Mouse (Mus musculus) forebrain, embryonic 16.5 days (tissue): ENCODE measurements around the gene Tmem131l. TPM values are rescaled to one million over a fixed set of nuclear protein-coding genes. Genes with fewer than 3 reads are reported as not detected.

Source experiments
- ATAC-seq: fragments of 200-750 bp; cut with Nextera tagmentation; 2 replicates; pipeline ENCODE4 v1.8.0; 2017; ENCODE audit warnings: mild to moderate bottlenecking, moderate library complexity
- H3K27ac ChIP-seq: fragments of 300-500 bp; sonication (generic); 2 replicates; pipeline ENCODE4 v1.5.1; 2014; ENCODE audit warnings: low read length, control low read depth
- H3K27me3 ChIP-seq: fragments of 300-500 bp; sonication (generic); replicated peaks from 2 replicates; pipeline ENCODE4 v1.6.1; 2014; ENCODE audit warnings: low read length; ENCODE audit not compliant: control insufficient read depth, insufficient read depth
- H3K36me3 ChIP-seq: fragments of 300-500 bp; sonication (generic); 2 replicates; pipeline ENCODE4 v1.6.1; 2014; ENCODE audit not compliant: control insufficient read depth, insufficient read depth
- H3K4me1 ChIP-seq: fragments of 300-500 bp; sonication (generic); replicated peaks from 2 replicates; pipeline ENCODE4 v1.6.1; 2014; ENCODE audit warnings: low read length; ENCODE audit not compliant: control insufficient read depth, insufficient read depth
- H3K4me2 ChIP-seq: fragments of 300-500 bp; sonication (generic); 2 replicates; pipeline ENCODE4 v1.6.1; 2014; ENCODE audit warnings: mild to moderate bottlenecking, low read length, control low read depth
- H3K4me3 ChIP-seq: fragments of 300-500 bp; sonication (generic); replicated peaks from 2 replicates; pipeline ENCODE4 v1.5.1; 2014; ENCODE audit warnings: mild to moderate bottlenecking, low read length, control low read depth
- H3K9ac ChIP-seq: fragments of 300-500 bp; sonication (generic); replicated peaks from 2 replicates; pipeline ENCODE4 v1.6.1; 2014; ENCODE audit warnings: low read depth, low read length, control low read depth
- H3K9me3 ChIP-seq: fragments of 300-500 bp; sonication (generic); 2 replicates; pipeline ENCODE4 v1.6.1; 2016; ENCODE audit warnings: low read length; ENCODE audit not compliant: control insufficient read depth
- WGBS: fragments of 180-500 bp; shearing (Covaris S2); extraction: QIAGEN DNeasy Blood & Tissue Kit; methylation state at CpG from one replicate; pipeline ENCODE4 v1.1.7; 2014; 5-methylcytosine and 5-hydroxymethylcytosine counted together
- polyA plus RNA-seq: library from polyadenylated mRNA; unstranded; fragments of >200 nt; fragmentation: Nextera tagmentation; extraction: Ambion mirVana; gene quantifications from 2 replicates; pipeline ENCODE4 v1.2.1, GENCODE M21; 2015

Gene Tmem131l
- polyA plus RNA-seq, 1 experiment from 2014 or later: 129 TPM

GRCm38 (mm10) chr3:83987533-83988112 lies 52.4 kb downstream of the Tmem131l start:
- Histone ChIP-seq H3K9ac (no peak overlapping the region), H3K9me3 (no peaks in the 10 kb centered on the region), H3K36me3 (no peaks in the 10 kb centered on the region), H3K4me3 (no peak overlapping the region), H3K27ac (no peak overlapping the region), H3K4me2 (no peak overlapping the region), H3K4me1 (peaks cover 93% of the 10 kb centered on the region), H3K27me3 (no peaks in the 10 kb centered on the region)
- 74% methylated on average over 8 of the region's 8 CpGs for WGBS
- ATAC-seq: no peak

- no peak overlapping the region for H3K4me2 ChIP-seq
- 77% methylated on average over 3 of the region's 3 CpGs for WGBS
- no peaks in the 10 kb centered on the region for H3K27me3 ChIP-seq
- H3K36me3 ChIP-seq: no peaks in the 10 kb centered on the region
- H3K27ac ChIP-seq: peak overlapping the region; percentile 4; the same call in 1 of the 2 replicates
- H3K4me1 ChIP-seq: peaks cover 89% of the 10 kb centered on the region
- no peak overlapping the region for H3K4me3 ChIP-seq
- no peak overlapping the region for H3K9ac ChIP-seq
- ATAC-seq: no peak
- no peaks in the 10 kb centered on the region for H3K9me3 ChIP-seq
Observed at GRCm38 (mm10) chr3:83986740-83987139, 53.2 kb downstream of the Tmem131l start.

- H3K27me3 ChIP-seq: no peaks in the 10 kb centered on the region
- peaks cover 90% of the 10 kb centered on the region for H3K4me1 ChIP-seq
- H3K9ac ChIP-seq: no peak overlapping the region
- 21% methylated on average over 6 of the region's 6 CpGs for WGBS
- no peaks in the 10 kb centered on the region for H3K36me3 ChIP-seq
- H3K4me3 ChIP-seq: no peak overlapping the region
- ATAC-seq: no peak
- no peaks in the 10 kb centered on the region for H3K9me3 ChIP-seq
- peak overlapping the region; percentile 92 for H3K27ac ChIP-seq
- H3K4me2 ChIP-seq: no peak overlapping the region
Observed at GRCm38 (mm10) chr3:83985426-83985825, 54.5 kb downstream of the Tmem131l start.

DNA sequence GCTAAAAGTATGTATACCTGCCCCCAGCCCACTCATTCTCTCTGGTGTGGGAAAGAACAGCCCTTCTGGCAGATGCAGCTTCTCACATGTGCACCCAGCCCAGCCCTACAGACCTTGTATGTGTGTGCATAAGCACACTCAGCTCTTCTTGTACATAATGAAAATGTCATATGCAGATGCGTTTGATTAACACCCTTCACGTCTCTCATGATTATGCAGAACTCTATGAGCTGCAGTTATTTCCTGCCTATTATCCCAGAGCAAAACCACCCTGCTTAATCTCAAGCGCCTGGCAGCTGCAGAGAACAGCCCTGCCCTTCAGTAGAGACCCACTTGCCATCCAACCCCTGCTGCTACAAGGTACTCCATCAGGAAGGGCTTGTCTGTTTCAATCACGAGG lies 55.6 kb downstream of the Tmem131l start:
- no peaks in the 10 kb centered on the region for H3K36me3 ChIP-seq
- H3K9ac ChIP-seq: peak overlapping the region; percentile 36
- H3K4me1 ChIP-seq: peaks cover 90% of the 10 kb centered on the region
- H3K4me2 ChIP-seq: peak overlapping the region; percentile 29; the same call in 1 of the 2 replicates
- H3K9me3 ChIP-seq: no peaks in the 10 kb centered on the region
- H3K4me3 ChIP-seq: no peak overlapping the region
- no peaks in the 10 kb centered on the region for H3K27me3 ChIP-seq
- H3K27ac ChIP-seq: peak overlapping the region; percentile 92
- WGBS: 21% methylated on average over 4 of the region's 4 CpGs
- ATAC-seq: peak; percentile 47

DNA sequence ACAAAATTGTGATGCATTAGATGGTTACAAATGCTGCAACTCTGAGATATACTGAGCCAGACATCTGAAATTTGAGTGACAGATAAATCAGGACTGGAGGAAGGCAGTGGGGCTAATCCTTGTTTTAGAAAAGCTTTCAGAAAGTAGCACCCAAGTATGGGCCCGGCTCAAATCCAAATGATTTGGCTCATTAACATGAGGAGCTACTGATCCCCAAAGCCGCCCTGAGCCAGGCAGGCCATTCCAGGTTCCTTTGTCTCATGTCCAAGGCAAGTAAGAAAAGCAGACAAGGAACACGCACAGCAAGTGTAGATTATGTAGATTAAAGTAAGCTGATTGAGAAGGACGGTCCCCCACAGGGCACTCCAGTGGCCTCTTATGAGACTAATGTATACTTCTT lies 57.2 kb downstream of the Tmem131l start:
- Histone ChIP-seq H3K27me3 (no peaks in the 10 kb centered on the region), H3K36me3 (no peaks in the 10 kb centered on the region), H3K9me3 (no peaks in the 10 kb centered on the region), H3K4me3 (no peak overlapping the region), H3K9ac (no peak overlapping the region), H3K4me1 (peaks cover 92% of the 10 kb centered on the region), H3K4me2 (no peak overlapping the region), H3K27ac (peak overlapping the region; percentile 70)
- ATAC-seq: no peak
- WGBS: 5% methylated on average over 4 of the region's 4 CpGs

GRCm38 (mm10) chr3:83980231-83980872 lies 59.6 kb downstream of the Tmem131l start:
- no peaks in the 10 kb centered on the region for H3K9me3 ChIP-seq

DNA sequence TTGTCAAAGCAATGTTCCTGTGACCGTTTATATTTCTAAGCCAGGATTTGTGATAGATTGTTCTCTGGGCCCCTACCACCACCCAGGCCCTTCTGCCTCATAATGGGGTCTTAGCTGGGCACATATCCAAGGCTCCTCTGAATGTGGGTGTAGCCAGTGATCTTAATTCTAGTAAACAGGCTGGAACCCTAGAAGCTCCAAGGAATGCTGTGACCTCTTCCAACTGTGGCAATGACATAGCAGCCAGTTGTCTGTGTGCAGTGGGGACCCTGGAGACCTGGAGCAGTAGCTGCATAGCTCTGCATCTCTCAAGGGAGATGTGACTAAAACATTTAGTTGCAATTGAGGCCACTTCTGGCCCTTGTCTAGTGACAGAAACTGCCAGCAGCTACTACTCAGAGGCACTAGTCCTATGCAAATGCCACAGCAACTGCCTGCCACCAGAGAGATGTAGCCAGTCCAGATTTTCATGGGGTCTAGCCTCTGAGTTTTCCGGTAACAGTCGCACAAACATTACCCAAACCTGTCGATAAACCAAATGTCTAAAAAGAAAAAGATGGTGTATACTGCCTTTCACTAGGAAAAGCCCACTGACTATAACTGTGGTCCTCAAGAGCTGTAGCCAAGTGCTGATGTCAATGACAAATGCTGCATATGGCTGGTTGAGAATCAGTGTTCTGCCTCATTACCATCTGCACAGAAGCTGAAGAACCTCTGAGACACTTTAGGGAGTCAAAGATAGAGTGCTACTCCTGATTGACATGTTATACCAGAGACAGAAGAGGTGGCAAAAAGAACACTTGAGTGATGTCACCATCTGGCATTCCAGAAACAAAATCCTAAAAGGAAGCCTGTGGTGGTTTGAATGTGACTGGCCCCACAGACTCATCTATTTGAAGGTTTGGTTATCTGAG lies 61.2 kb downstream of the Tmem131l start:
- Histone ChIP-seq H3K9ac (no peak overlapping the region), H3K9me3 (no peaks in the 10 kb centered on the region), H3K27ac (peak overlapping the region; percentile 98), H3K27me3 (no peaks in the 10 kb centered on the region), H3K36me3 (no peaks in the 10 kb centered on the region), H3K4me2 (no peak overlapping the region), H3K4me1 (peaks cover 85% of the 10 kb centered on the region), H3K4me3 (no peak overlapping the region)
- 44% methylated on average over 4 of the region's 4 CpGs for WGBS
- peak; percentile 1; the same call in 1 of the 2 replicates for ATAC-seq

More at GRCm38 (mm10) chr3:83980231-83980872, 59.6 kb downstream of the Tmem131l start:
- peak; percentile 90 for ATAC-seq
- Histone ChIP-seq H3K27me3 (no peaks in the 10 kb centered on the region), H3K27ac (peak overlapping the region; percentile 98), H3K4me1 (peaks cover 91% of the 10 kb centered on the region), H3K9ac (peak overlapping the region; percentile 54), H3K36me3 (no peaks in the 10 kb centered on the region), H3K4me3 (no peak overlapping the region), H3K4me2 (peak overlapping the region; percentile 16)
- 4% methylated on average over 6 of the region's 6 CpGs for WGBS

GRCm38 (mm10) chr3:83977817-83978216 lies 62.2 kb downstream of the Tmem131l start:
- peak overlapping the region; percentile 98 for H3K27ac ChIP-seq
- H3K4me1 ChIP-seq: peaks cover 83% of the 10 kb centered on the region
- H3K9ac ChIP-seq: no peak overlapping the region
- H3K4me3 ChIP-seq: no peak overlapping the region
- H3K9me3 ChIP-seq: no peaks in the 10 kb centered on the region
- H3K36me3 ChIP-seq: no peaks in the 10 kb centered on the region
- 29% methylated on average over 3 of the region's 3 CpGs for WGBS
- no peak overlapping the region for H3K4me2 ChIP-seq
- ATAC-seq: no peak
- no peaks in the 10 kb centered on the region for H3K27me3 ChIP-seq

- Histone ChIP-seq H3K4me2 (no peak overlapping the region), H3K36me3 (no peaks in the 10 kb centered on the region), H3K9me3 (no peaks in the 10 kb centered on the region), H3K4me1 (peaks cover 86% of the 10 kb centered on the region), H3K9ac (no peak overlapping the region), H3K27me3 (no peaks in the 10 kb centered on the region), H3K27ac (peak overlapping the region; percentile 43; the same call in 1 of the 2 replicates), H3K4me3 (no peak overlapping the region)
- 62% methylated on average over 3 of the region's 3 CpGs for WGBS
- ATAC-seq: no peak
Observed at GRCm38 (mm10) chr3:83976161-83976560, 63.8 kb downstream of the Tmem131l start.
